Mouse (Mus musculus): Measurements from ENCODE around the gene Cirbp. TPM values are rescaled to one million over a fixed set of nuclear protein-coding genes. Genes with fewer than 3 reads are reported as not detected.

Gene Cirbp
- polyA plus RNA-seq, 1 experiment from 2014 or later, result 83.4 TPM

- WGBS, result 80% methylated on average over 7 of the region's 7 CpGs
- Histone ChIP-seq H3K4me1 (replicated peaks; ENCODE audit: control insufficient read depth, insufficient read depth, low read length) (peaks cover 78% of the 10 kb centered on the region), H3K27me3 (ENCODE audit: control insufficient read depth, insufficient read depth, low read depth, low read length) (no peaks in the 10 kb centered on the region), H3K4me3 (ENCODE audit: low read length) (no peak overlapping the region), H3K36me3 (ENCODE audit: control insufficient read depth, insufficient read depth, low read length) (peaks cover 48% of the 10 kb centered on the region), H3K9ac (ENCODE audit: low read length) (no peak overlapping the region), H3K4me2 (ENCODE audit: low read depth, low read length) (no peak overlapping the region), H3K27ac (ENCODE audit: low read length) (no peak overlapping the region), H3K9me3 (ENCODE audit: control insufficient read depth, low read length) (no peaks in the 10 kb centered on the region)
- ATAC-seq (ENCODE audit: low read depth), result no peak
Measured at GRCm38 (mm10) chr10:80154384-80154783, 11.4 kb upstream of the Cirbp start.

DNA sequence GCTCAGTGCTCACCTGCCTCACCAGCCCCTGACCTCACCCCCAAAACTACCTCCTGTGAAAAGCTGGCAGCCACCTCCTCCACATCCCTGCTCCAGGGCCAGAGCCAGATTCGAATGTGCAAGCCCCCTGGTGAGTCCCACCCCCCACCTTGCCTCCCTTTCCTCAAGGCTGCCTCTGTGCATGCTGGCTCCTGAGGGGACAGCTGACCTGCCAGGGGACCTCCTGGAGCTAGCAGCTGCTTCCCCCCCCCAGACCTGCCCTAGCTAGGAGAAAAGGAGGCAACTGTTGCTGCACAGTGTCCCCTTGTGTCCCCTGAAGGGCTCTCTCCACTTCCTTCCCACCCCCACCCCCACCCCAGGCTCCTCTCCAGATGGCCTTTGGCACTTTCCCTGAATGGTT lies 10.5 kb upstream of the Cirbp start:
- Histone ChIP-seq H3K4me1 (replicated peaks; ENCODE audit: control insufficient read depth, insufficient read depth, low read length) (peaks cover 82% of the 10 kb centered on the region), H3K36me3 (ENCODE audit: control insufficient read depth, insufficient read depth, low read length) (peaks cover 48% of the 10 kb centered on the region), H3K9me3 (ENCODE audit: control insufficient read depth, low read length) (no peaks in the 10 kb centered on the region), H3K4me2 (ENCODE audit: low read depth, low read length) (no peak overlapping the region), H3K27ac (ENCODE audit: low read length) (0 out of 2 replicates have a peak overlapping the region, but pooled peaks have one; percentile 73), H3K27me3 (ENCODE audit: control insufficient read depth, insufficient read depth, low read depth, low read length) (no peaks in the 10 kb centered on the region), H3K4me3 (ENCODE audit: low read length) (no peak overlapping the region), H3K9ac (ENCODE audit: low read length) (no peak overlapping the region)
- WGBS, result 9% methylated on average over 1 of the region's 1 CpGs
- no peak for ATAC-seq (ENCODE audit: low read depth)

DNA sequence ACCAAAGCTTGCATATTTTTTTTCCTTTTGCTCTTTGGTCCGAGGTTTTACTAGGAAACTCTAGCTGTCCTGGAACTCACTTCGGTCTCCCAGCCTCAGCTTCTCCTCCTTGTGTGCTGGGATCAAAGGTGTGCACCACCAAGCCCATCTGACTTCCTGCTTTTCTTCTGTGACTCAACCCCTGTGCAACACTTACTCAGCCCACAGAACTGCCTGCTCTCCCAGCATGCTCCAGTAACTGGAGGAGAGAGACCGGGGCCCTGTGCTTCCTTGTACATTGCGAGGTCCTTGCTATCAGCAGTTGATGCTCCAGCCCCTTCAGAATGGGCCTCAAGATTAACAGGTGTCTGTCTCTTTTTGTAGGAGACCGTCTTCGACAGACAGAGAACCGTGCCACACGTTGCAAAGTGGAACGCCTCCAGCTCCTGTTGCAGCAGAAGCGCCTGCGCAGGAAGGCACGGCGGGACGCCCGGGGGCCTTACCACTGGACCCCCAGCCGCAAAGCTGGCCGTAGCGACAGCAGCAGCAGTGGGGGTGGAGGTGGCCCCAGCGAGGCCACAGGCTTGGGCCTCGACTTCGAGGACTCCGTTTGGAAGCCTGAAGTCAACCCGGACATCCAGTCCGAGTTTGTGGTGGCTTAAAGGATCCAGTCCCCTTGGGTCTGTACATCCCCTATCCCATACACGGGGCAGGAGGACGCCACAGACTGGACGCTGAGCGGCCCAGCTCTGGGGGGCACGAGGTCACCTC lies 9.6 kb upstream of the Cirbp start:
- ATAC-seq (ENCODE audit: low read depth), result no peak
- no peak overlapping the region for H3K4me2 ChIP-seq (ENCODE audit: low read depth, low read length)
- no peak overlapping the region for H3K4me3 ChIP-seq (ENCODE audit: low read length)

GRCm38 (mm10) chr10:80156752-80157053 lies 9.1 kb upstream of the Cirbp start:
- H3K27me3 ChIP-seq (ENCODE audit: control insufficient read depth, insufficient read depth, low read depth, low read length), result no peaks in the 10 kb centered on the region
- H3K4me2 ChIP-seq (ENCODE audit: low read depth, low read length), result no peak overlapping the region
- H3K9ac ChIP-seq (ENCODE audit: low read length), result peak overlapping the region; percentile 22; the same call in 1 of the 2 replicates
- peaks cover 45% of the 10 kb centered on the region for H3K36me3 ChIP-seq (ENCODE audit: control insufficient read depth, insufficient read depth, low read length)
- peaks cover 94% of the 10 kb centered on the region for H3K4me1 ChIP-seq (replicated peaks; ENCODE audit: control insufficient read depth, insufficient read depth, low read length)
- no peak overlapping the region for H3K4me3 ChIP-seq (ENCODE audit: low read length)
- 40% methylated on average over 7 of the region's 7 CpGs for WGBS
- H3K27ac ChIP-seq (ENCODE audit: low read length), result peak overlapping the region; percentile 73
- ATAC-seq (ENCODE audit: low read depth), result no peak
- no peaks in the 10 kb centered on the region for H3K9me3 ChIP-seq (ENCODE audit: control insufficient read depth, low read length)

More for the DNA sequence above, 9.6 kb upstream of the Cirbp start:
- peaks cover 91% of the 10 kb centered on the region for H3K4me1 ChIP-seq (replicated peaks; ENCODE audit: control insufficient read depth, insufficient read depth, low read length)
- WGBS, result 72% methylated on average over 29 of the region's 29 CpGs
- no peaks in the 10 kb centered on the region for H3K27me3 ChIP-seq (ENCODE audit: control insufficient read depth, insufficient read depth, low read depth, low read length)
- H3K9ac ChIP-seq (ENCODE audit: low read length), result peak overlapping the region; percentile 22; the same call in 1 of the 2 replicates
- H3K9me3 ChIP-seq (ENCODE audit: control insufficient read depth, low read length), result no peaks in the 10 kb centered on the region
- peaks cover 48% of the 10 kb centered on the region for H3K36me3 ChIP-seq (ENCODE audit: control insufficient read depth, insufficient read depth, low read length)
- H3K27ac ChIP-seq (ENCODE audit: low read length), result peak overlapping the region; percentile 73

DNA sequence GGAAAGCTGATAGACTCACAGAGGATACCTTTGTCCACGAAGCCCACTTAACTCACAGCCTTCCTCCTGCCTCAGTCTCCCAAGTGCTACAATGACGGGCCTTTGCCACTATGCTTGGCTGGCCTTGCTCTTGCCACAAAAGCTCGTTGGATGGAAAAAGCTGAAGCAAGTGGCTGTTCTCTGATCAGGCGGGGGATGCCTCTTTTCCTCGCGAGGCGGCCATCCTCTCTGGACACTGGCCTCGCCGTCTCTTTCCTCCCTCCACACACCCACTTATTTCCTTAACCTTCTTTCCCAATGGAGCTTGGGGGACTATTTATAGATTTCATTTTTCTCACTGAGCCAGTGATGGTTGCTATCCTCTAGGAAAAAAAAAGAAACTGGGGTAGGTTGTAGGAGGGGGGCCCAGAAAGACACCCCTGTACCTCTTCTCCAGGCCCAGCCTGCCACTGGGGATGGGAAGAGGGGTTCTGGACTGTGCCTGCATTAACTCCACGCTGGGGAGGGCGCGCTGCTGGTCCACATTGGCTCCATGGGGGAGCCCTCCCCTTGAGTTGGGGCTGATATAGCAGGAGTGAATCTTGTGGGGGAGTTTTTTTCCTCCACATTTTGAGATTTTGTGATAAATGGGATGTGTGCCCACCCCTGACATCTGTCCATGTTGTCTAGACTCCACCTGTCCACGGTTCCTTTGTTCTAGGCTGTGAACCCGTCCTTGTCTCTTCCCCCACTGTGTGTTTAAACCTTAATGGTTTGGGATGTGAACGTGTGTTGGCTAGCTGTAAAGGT lies 8.4 kb upstream of the Cirbp start:
- no peak overlapping the region for H3K4me3 ChIP-seq (ENCODE audit: low read length)
- no peaks in the 10 kb centered on the region for H3K9me3 ChIP-seq (ENCODE audit: control insufficient read depth, low read length)
- 46% methylated on average over 15 of the region's 15 CpGs for WGBS
- ATAC-seq (ENCODE audit: low read depth), result no peak
- peak overlapping the region; percentile 73 for H3K27ac ChIP-seq (ENCODE audit: low read length)
- H3K4me2 ChIP-seq (ENCODE audit: low read depth, low read length), result no peak overlapping the region
- peaks cover 43% of the 10 kb centered on the region for H3K36me3 ChIP-seq (ENCODE audit: control insufficient read depth, insufficient read depth, low read length)
- H3K27me3 ChIP-seq (ENCODE audit: control insufficient read depth, insufficient read depth, low read depth, low read length), result no peaks in the 10 kb centered on the region
- peak overlapping the region; percentile 29; the same call in 1 of the 2 replicates for H3K9ac ChIP-seq (ENCODE audit: low read length)
- H3K4me1 ChIP-seq (replicated peaks; ENCODE audit: control insufficient read depth, insufficient read depth, low read length), result peaks cover 94% of the 10 kb centered on the region

DNA sequence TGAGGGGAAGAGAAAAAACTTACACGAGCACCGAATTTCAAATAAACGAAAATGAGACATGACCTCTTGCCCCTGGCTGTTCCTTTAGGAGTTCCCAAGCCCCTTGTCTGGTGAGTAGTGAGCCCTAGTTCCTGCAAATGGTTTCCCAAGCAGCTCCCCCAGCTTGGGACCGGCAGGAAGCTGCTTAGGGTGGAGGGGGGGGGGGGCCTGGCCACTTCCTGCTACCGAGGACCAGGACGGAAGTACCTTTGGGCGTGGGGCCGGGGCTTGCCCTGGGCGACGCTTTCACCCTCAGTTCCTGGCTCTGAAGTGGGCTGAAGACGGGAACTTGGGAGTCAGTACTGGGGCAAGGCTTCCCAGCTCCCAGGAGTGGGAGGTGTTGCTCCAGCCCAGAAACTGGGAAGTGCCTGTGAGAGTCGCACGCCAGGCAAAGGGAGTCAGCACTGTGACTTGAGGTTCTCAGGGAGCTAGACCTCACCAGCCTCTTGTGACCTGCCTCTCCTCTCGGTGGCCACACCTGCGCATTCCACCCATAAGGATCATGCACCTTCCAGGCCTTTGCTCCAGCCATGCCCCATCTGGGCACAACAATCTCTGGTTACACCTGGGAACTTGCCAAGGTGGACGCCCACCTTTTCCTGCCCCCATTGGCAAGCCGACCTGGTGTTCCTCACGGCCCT lies 7.3 kb upstream of the Cirbp start:
- Histone ChIP-seq H3K36me3 (ENCODE audit: control insufficient read depth, insufficient read depth, low read length) (peaks cover 40% of the 10 kb centered on the region), H3K27ac (ENCODE audit: low read length) (peak overlapping the region; percentile 95), H3K27me3 (ENCODE audit: control insufficient read depth, insufficient read depth, low read depth, low read length) (no peaks in the 10 kb centered on the region), H3K4me3 (ENCODE audit: low read length) (no peak overlapping the region), H3K4me2 (ENCODE audit: low read depth, low read length) (peak overlapping the region; percentile 76), H3K9ac (ENCODE audit: low read length) (peak overlapping the region; percentile 49), H3K9me3 (ENCODE audit: control insufficient read depth, low read length) (no peaks in the 10 kb centered on the region), H3K4me1 (replicated peaks; ENCODE audit: control insufficient read depth, insufficient read depth, low read length) (peaks cover 92% of the 10 kb centered on the region)
- WGBS, result 5% methylated on average over 18 of the region's 18 CpGs
- peak; percentile 5 for ATAC-seq (ENCODE audit: low read depth)

DNA sequence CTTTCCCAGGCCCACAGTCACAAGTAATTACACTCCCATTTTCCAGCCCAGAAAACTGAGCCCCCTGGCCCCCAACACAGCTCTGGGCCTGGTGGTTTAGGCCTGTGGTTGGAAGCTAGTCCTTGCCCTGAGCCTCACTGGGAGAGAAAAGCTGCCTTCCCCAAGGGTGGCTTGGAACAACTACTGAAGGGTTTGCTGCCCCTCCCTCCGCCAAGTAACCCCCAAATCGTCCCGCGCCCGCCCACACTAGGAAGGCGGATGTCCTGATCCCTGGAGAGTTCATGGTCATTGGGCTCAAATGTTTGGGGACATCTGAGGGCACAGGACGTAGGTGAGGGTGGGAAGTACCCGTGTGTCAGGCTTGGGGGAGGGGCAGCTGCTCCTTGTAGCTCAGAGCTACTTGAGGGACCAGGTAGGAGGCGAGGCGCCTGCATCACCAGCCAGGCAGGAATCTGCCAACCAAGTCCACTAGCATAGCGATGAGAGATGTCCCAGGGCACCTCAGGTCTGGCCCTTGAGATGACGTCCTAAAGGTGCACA lies 6.7 kb upstream of the Cirbp start:
- no peaks in the 10 kb centered on the region for H3K9me3 ChIP-seq (ENCODE audit: control insufficient read depth, low read length)
- peak; percentile 1; the same call in 1 of the 2 replicates for ATAC-seq (ENCODE audit: low read depth)
- peak overlapping the region; percentile 76 for H3K4me2 ChIP-seq (ENCODE audit: low read depth, low read length)
- WGBS, result 6% methylated on average over 12 of the region's 12 CpGs
- H3K9ac ChIP-seq (ENCODE audit: low read length), result peak overlapping the region; percentile 60
- peak overlapping the region; percentile 95 for H3K27ac ChIP-seq (ENCODE audit: low read length)
- peak overlapping the region; percentile 50 for H3K4me3 ChIP-seq (ENCODE audit: low read length)
- H3K27me3 ChIP-seq (ENCODE audit: control insufficient read depth, insufficient read depth, low read depth, low read length), result no peaks in the 10 kb centered on the region
- H3K4me1 ChIP-seq (replicated peaks; ENCODE audit: control insufficient read depth, insufficient read depth, low read length), result peaks cover 90% of the 10 kb centered on the region
- H3K36me3 ChIP-seq (ENCODE audit: control insufficient read depth, insufficient read depth, low read length), result peaks cover 33% of the 10 kb centered on the region

DNA sequence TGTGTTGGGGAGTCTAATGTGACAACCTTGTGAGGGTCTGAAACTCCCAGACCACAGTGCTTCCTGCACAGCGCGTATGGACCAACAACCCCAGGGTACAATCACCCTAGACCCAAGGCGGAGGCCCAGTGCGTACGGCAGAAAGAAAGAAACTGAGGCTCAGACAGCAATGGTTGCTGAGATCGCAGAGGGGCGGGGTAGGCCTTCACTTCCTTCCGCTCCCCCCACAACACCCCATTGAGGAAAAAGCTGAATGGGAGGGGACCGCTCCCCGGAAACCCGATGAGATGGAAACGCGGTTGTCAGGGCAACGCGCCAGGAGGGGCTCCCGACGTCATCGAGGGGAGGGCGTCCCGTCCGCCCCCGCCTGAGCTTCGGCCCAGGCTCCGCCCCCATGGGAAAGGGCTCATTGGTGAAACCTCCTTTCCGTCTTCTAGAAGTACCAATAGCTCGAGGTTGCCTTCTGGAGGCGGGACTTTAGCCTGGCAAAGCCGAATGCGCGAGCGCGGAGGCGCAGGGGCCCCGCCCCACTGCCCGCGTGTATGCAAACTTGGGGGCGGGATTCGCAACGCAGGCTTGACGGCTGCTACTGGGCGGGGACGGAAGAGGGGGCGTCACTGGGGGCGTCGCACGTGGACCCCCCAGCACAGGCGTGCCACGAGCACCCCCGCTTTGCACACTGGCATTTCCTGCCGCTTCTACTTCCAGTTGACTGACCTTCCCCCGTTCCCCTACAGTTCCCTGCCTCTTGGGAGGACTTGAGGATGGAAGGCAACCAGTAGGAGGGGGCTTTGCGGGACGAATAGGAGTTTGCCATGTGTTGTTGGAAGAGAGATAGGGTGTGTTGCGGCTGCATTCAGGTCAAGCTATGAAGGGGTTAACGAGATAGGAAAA lies 6.0 kb upstream of the Cirbp start:
- WGBS, result under 1% methylated on average over 55 of the region's 55 CpGs
- Histone ChIP-seq H3K4me3 (ENCODE audit: low read length) (peak overlapping the region; percentile 50), H3K9ac (ENCODE audit: low read length) (peak overlapping the region; percentile 60), H3K27ac (ENCODE audit: low read length) (peak overlapping the region; percentile 99), H3K4me1 (replicated peaks; ENCODE audit: control insufficient read depth, insufficient read depth, low read length) (peaks cover 91% of the 10 kb centered on the region), H3K4me2 (ENCODE audit: low read depth, low read length) (peak overlapping the region; percentile 76), H3K36me3 (ENCODE audit: control insufficient read depth, insufficient read depth, low read length) (peaks cover 26% of the 10 kb centered on the region), H3K27me3 (ENCODE audit: control insufficient read depth, insufficient read depth, low read depth, low read length) (no peaks in the 10 kb centered on the region), H3K9me3 (ENCODE audit: control insufficient read depth, low read length) (no peaks in the 10 kb centered on the region)
- peak; percentile 82 for ATAC-seq (ENCODE audit: low read depth)

All from lung, embryonic 16.5 days (tissue).